Mouse (Mus musculus) fibroblast of lung, adult 2 months (primary cell): ENCODE results near the gene Sdhc.

Source experiments
- DNase-seq: peaks from one replicate; pipeline ENCODE4 v3.0.0-alpha.2; 2011; ENCODE audit warnings: low read depth

Gene Sdhc

GRCm38 (mm10) chr1:171149974-171150760 lies at the start of gene Sdhc, which contains the start of gene Mpz:
TSS of gene Sdhc (minus strand) at chr1:171150603.
TSS of gene Mpz (plus strand) at chr1:171150711.
- peak; percentile 86 for DNase-seq

DNA sequence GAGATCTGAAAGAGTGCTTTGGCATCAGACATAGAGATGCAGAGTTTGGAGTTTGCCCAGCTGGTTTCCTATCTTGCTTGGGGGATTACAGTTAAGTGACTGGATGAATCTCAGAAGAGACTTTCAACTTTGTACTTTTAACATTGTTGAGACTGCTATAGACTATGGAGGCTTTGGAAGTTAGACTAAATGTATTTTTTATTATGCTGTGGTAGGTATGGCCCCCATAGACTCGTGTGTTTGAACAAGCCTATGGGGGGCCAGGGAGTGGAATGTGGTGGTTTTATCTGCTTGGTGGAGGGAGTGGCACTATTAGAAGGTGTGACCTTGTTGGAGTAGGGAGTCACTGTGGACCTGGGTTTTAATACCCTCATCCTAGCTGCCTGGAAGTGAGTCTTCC lies 49.1 kb upstream of the Sdhc start:
- no peak for DNase-seq

GRCm38 (mm10) chr1:171195887-171196397 lies 45.5 kb upstream of the Sdhc start, which contains the start of gene Pcp4l1:
TSS of gene Pcp4l1 (minus strand) at chr1:171196268.
- DNase-seq = no peak

- no peak for DNase-seq
These were observed 44.8 kb upstream of the Sdhc start for GRCm38 (mm10) chr1:171195046-171195822.

DNA sequence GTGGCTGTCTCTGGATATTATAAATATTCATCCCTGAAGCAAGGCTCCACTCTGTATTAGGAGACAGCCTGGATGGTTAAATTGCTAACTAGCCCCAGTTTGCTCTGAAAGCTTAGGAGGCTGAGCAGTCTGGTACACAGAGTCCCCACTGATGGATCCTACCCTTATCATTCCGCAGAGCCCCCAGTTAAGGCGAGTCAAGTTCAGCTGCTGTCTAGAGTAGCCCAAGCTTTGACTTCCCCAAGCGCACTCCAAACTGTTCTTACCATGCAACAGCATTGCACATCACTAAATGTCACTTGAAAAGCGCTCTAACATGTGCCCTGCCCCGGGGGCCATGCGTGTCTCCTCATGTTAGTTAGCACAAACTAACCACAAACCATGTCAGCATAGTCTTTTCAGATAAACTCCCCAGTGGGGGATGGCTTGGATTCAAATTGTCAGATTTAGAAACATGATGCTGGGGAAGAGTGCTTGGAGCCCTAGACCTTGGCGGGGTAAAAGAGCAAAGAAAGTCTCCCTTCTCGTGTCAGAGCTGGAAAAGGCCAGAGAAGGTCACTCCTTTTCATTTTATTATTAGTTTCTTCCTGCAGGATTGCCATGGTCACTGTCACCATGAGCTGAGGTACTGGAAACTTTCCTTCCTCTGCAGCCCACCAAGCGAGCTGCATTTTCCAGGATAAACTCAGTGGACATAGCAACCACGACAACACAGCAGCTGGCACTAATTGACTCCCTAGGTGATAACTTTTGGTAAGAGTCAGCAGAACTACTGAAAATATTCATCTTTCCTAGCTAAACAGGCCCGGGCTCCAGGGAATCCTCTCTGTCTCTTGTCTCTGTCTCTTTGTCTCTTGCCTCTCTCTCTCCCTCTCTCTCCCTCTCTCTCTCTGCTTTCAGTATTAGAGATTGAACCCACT lies 43.8 kb upstream of the Sdhc start:
- DNase-seq = no peak

DNA sequence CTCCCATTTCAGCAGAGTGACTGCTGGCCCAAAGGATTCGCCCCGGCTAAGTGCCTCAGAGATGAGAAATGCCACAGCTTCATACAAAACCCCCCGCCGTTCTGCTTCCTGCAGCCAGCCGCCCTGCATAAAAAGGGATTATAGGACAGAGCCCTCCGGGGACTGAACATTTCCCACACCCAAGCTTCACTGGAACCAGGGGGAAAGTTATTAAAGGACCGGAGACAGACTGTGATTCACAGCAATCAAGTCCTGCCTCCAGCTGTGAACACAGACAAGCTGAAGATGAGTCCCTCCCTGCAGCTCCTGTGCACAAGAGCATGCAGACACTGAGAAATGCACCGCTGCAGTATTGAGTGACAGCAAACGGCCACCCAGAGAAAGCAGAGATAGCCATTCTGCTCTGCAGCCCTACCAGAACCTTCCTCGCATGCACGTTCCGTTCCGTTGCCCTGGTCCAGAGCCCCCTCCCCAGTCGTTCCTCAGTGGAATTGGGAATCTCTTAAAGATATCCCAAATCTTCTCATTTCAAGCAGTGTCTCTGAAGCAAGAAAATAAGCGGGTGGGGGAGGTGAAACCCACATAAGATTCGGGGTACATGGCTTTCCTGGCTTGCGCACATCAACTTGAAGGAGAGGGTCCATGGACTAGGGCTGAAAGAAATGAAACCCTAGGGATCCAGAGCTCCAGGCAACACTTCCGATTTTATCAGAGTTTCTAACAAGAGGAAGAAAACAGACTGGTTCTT lies 42.9 kb upstream of the Sdhc start:
- DNase-seq = no peak

DNA sequence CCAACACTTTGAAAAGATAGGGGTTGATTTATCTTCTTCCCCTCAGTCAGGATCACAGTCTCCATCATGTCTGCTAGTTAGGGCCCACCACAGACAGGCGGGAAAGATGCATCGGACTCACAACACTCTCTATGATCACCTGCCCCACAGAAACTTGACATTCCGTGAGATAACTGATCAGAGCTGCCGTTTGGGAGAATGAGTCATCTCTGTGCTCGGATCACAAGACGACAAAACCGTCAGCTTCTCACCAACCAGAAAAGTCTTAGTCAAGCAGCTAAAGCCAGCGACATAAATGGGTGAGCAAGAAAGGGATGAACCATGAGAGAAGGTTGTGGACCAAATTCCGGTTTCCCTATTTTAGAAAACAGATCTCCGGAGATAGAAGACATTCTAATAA lies 41.9 kb upstream of the Sdhc start:
- no peak for DNase-seq

DNA sequence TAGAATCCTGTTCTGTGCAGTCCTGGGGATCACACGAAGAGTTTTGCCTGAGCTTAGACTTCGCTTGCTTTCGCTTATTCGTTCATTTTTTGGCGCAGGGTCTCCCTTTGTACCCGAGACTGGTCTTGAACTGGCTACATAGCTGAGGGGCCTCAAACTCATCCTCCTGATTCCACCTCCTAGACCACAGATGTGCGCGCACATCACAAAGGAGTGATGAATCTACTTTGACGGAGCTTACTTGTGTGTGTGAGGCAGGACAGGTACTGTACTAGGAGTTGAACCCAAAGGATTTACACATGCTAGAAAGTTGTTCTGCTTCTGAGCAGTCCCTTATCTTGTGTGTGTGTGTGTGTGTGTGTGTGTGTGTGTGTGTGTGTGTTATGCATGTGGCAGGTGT lies 40.4 kb upstream of the Sdhc start:
- no peak for DNase-seq

GRCm38 (mm10) chr1:171189476-171190114 lies 39.2 kb upstream of the Sdhc start:
- no peak for DNase-seq

DNA sequence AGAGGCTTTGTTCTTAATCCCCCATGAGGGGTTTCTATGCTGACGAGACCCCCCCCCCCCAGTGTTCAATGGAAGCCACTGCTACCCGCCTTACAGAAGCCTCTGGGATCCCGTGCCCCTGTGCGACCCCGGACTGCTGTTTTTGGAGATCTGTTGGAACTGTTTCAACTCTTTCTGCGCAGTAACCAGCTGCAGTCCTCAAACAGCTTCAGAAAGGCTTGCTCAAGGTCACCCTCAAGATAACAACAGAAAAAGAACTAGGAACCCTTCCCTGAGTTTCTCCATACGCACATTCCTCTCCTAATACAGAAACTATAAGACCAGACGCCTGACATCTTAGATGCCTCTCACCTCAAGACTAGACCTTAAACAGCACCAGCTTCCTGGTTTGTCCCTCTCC lies 38.6 kb upstream of the Sdhc start:
- no peak for DNase-seq

GRCm38 (mm10) chr1:171187851-171188700 lies 37.7 kb upstream of the Sdhc start:
- DNase-seq = no peak

- DNase-seq = no peak
These were observed 35.3 kb upstream of the Sdhc start for GRCm38 (mm10) chr1:171185655-171186054.

GRCm38 (mm10) chr1:171184314-171184713 lies 33.9 kb upstream of the Sdhc start:
- peak; percentile 36 for DNase-seq

DNA sequence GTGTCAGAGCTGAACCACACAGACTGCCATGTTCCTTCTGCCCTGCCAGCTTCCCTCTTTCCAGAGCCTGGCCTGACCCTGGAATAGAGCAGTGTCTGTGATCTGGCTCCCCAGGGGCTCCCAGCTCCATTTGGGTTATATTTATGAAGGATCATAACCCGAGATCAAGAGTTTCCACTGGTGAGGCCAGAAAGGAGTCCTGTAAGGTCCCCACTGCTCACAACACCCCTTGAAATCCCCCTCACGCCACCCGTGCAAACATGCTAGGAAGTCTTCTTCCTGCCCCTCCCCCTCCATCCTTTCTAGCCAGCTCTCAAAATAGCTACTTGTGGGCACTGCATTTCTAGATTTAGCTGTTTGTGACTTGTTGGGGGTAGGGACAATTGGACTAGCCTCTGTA lies 33.2 kb upstream of the Sdhc start:
- DNase-seq = no peak

DNA sequence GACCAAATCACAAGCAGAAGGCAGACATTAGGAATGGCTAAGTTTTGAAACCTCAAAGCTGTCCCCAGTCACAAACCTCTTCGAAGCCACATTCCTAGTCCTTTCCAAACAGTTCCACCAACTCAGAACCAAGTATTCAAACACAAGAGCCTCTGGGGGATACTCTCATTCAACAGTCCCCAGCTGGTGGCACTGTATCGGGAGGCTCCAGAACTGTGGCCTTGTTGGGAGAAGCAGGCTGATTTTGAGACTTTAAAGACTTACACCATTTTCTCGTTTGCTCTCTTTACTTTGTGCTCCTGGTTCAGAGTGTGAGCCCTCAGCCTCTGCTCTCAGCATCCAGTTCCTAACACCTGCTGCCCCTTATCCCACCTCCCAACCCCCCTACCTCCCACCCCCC lies 32.6 kb upstream of the Sdhc start:
- no peak for DNase-seq

DNA sequence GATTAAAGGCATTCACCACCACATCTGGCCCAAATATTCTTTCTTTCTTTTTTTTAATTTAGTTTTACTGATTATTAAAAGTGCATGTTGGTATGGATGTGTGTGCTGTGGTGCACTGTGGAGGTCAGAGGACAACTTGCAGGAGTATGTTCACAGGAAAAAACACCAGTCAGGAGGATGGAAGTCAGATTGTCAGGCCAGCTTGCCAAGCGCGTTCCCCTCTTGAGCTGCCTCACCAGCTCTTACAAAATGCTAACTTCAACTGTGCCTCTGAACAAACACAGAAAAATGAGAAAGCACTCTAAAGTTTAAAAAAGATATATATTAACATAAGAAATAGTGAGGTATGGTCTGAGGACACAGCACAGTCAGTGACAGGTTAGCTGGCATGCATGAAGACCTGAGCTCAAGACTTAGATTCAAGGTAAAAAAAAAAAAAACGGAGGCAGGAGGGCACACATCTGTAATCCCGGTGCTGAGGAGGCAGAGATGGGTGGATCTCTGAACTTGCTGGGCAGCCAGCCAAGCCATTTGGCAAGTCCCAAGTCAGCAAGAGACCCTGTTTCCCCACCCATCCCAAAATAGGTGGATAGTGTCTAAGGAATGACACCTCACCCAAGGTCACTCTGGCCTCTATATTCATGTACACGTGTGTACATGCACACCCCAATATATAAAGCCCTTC lies 29.2 kb upstream of the Sdhc start:
- no peak for DNase-seq

DNA sequence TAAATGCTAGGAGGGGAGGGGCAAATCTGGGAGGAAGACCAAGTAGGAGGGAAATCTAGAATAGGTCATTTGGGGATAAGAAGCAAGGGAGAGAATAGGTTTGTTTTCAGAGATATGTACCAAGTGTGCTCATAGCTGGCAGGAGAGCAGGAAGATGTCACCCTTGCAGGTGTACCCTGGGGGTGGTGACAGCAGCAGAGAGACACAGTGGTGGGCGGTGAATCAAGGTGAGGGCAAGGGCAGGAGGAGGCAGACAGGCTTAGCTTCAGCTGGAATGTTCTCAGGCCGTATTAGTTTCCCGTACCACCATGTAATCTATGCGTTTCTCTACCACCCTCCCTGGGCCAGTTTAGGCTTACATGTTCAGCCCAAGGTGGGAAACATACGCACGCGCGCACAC lies 22.4 kb upstream of the Sdhc start:
- DNase-seq = no peak

DNA sequence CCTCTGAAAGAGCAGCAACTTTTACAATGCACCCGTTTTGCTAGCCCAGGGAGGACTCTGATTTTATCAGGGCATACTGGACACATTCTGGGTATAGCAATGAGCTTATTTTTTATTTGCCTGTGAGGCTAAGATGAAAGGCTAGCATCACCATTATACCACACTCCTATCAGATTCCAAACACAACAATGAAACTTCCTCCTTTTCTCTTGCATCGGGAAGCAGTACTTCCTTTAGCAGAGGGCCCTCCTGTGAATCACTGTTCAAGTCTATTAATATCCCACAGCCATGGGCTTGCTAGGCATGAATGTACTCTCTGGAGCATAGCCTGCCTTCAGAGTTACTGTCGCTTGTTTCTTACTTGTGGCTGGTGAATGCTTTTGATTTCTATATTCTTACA lies 20.7 kb upstream of the Sdhc start:
- no peak for DNase-seq

DNA sequence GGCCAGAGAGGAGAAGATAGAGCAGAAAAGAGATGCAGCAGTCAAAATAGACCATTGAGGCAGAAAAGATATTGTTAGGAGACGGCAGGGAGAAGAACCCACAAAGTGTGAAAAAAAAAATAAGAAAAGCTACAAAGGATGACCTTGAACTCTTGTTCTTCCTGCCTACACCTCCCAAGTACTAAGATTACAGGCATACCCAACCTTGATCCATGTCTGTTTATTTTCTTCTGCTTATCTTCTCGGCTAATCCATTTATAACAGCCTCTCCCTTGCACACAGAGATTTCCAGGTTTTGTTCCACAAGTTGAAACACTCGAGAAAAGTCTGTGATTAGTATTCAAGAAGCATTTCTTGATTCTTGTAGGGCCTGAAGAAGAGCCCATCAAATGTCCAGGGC lies 19.5 kb upstream of the Sdhc start:
- DNase-seq = no peak
